Mouse (Mus musculus) hindbrain, postnatal 0 days (tissue): ENCODE results near the gene Atp1a3. TPM values are rescaled to one million over a fixed set of nuclear protein-coding genes. Genes with fewer than 3 reads are reported as not detected.

Experiments used
- ATAC-seq: fragments of 200-750 bp; cut with Nextera tagmentation; 2 replicates; pipeline ENCODE4 v1.8.0; 2017; ENCODE audit warnings: mild to moderate bottlenecking, moderate TSS enrichment, moderate library complexity
- DNase-seq: peaks from one replicate; pipeline ENCODE4 v3.0.0-alpha.2; 2015; ENCODE audit warnings: low spot score
- H3K27ac ChIP-seq: fragments of 300-500 bp; sonication (generic); 2 replicates; pipeline ENCODE4 v1.5.1; 2014; ENCODE audit warnings: mild to moderate bottlenecking
- H3K27me3 ChIP-seq: fragments of 300-500 bp; sonication (generic); 2 replicates; pipeline ENCODE4 v1.6.1; 2014; ENCODE audit warnings: low read length, mixed read lengths; ENCODE audit not compliant: insufficient read depth
- H3K36me3 ChIP-seq: fragments of 300-500 bp; sonication (generic); 2 replicates; pipeline ENCODE4 v1.6.1; 2014; ENCODE audit warnings: low read length, mixed read lengths; ENCODE audit not compliant: insufficient read depth
- H3K4me1 ChIP-seq: fragments of 300-500 bp; sonication (generic); 2 replicates; pipeline ENCODE4 v1.6.1; 2014; ENCODE audit warnings: antibody characterized with exemption, low read length, mixed read lengths; ENCODE audit not compliant: insufficient read depth
- H3K4me2 ChIP-seq: fragments of 300-500 bp; sonication (generic); 2 replicates; pipeline ENCODE4 v1.6.1; 2014; ENCODE audit warnings: low read depth, mild to moderate bottlenecking, low read length, moderate library complexity, mixed read lengths
- H3K4me3 ChIP-seq: fragments of 300-500 bp; sonication (generic); 2 replicates; pipeline ENCODE4 v1.5.1; 2014; ENCODE audit warnings: low read length
- H3K9ac ChIP-seq: fragments of 300-500 bp; sonication (generic); replicated peaks from 2 replicates; pipeline ENCODE4 v1.6.1; 2014; ENCODE audit warnings: mild to moderate bottlenecking, low read length, moderate library complexity, mixed read lengths
- H3K9me3 ChIP-seq: fragments of 300-500 bp; sonication (generic); 2 replicates; pipeline ENCODE4 v1.6.1; 2016; ENCODE audit warnings: low read length, mixed read lengths
- CTCF ChIP-seq: IDR thresholded peaks from 2 replicates; pipeline ENCODE4 v1.5.1; 2016; ENCODE audit warnings: antibody characterized with exemption, control low read depth, low read depth
- WGBS: fragments of 180-500 bp; shearing (Covaris S2); extraction: QIAGEN DNeasy Blood & Tissue Kit; methylation state at CpG from one replicate; pipeline ENCODE4 v1.1.7; 2014; 5-methylcytosine and 5-hydroxymethylcytosine counted together
- polyA plus RNA-seq: library from polyadenylated mRNA; unstranded; fragments of >200 nt; fragmentation: Nextera tagmentation; extraction: Ambion mirVana; gene quantifications from 2 replicates; pipeline ENCODE4 v1.2.1, GENCODE M21; 2015
- total RNA-seq: library from RNA; depleted of rRNA; stranded (reverse); fragments of >200 nt; gene quantifications from 2 replicates; pipeline ENCODE4 v1.2.3, GENCODE M21; 2014

The Atp1a3 gene
- total and polyA plus RNA-seq, 2 experiments from 2014 or later: 588 to 730 TPM

DNA sequence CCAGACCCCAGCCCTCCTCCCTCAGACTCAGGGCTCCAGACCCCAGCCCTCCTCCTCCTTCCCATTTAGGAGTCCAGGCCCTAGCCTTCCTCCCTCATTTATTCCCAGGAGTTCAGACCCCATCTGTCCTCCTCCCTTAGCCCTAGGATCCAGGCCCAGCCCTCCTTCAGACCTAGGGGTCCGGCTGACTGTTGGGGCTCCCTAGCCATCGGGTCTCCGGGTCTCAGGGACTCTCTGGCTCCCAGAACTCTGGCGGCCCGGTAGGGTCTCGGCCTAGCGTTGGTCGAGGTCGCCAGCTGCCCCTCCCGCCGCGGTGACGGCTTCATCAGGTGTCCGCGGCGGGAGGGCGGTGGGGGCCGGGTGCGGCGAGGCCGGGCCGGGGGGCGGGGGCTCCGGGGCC is 51.8 kb downstream of the Atp1a3 start:
- no peaks in the 10 kb centered on the region for H3K9me3 ChIP-seq
- H3K36me3 ChIP-seq: no peaks in the 10 kb centered on the region
- H3K4me2 ChIP-seq: peak overlapping the region; percentile 57
- ATAC-seq (no peak), DNase-seq (no peak)
- H3K9ac ChIP-seq: peak overlapping the region; percentile 40
- H3K27ac ChIP-seq: no peak overlapping the region
- H3K27me3 ChIP-seq: peaks cover 29% of the 10 kb centered on the region
- H3K4me1 ChIP-seq: 0 out of 2 replicates have a peak, but pooled peaks cover 3% of the 10 kb centered on the region
- no peak for TF ChIP-seq CTCF
- WGBS: 3% methylated on average over 24 of the region's 24 CpGs
- H3K4me3 ChIP-seq: peak overlapping the region; percentile 31

DNA sequence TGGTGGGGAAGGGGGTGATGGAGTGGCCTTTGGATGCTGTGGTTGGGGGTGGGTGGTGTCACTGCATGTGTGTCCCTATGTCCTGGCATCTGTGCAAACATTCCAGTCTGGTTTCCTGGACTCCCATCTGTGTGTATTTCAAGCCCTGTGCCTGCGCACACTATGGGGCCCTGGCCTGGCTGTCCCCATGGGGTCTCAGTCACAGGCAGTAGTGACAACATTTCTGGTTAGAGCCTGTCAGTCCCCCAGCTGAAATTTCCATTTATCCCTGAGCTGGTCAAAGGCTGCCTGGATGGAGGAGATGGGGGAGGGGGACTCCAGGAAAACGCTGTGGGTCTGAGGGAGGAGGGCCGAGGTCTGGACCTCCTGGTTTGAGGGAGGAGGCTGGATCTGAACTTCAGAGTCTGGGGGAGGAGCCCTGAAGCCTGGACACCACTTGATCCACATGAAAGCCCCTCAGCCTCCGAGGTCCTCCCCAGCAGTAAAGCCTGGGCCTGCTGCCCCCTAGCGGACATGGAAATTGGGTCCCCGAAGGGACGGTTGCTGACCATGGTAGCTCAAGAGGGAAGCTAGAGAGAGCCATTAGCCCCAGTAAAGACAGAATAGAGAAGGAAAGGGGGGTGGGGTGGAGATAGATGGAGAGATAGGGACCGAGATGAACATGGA is 55.7 kb downstream of the Atp1a3 start:
- no peak overlapping the region for H3K9ac ChIP-seq
- peaks cover 52% of the 10 kb centered on the region for H3K27me3 ChIP-seq
- peak; percentile 82 for DNase-seq
- no peaks in the 10 kb centered on the region for H3K36me3 ChIP-seq
- 2% methylated on average over 8 of the region's 8 CpGs for WGBS
- no peaks in the 10 kb centered on the region for H3K9me3 ChIP-seq
- no peak overlapping the region for H3K4me2 ChIP-seq
- H3K4me3 ChIP-seq: no peak overlapping the region
- ATAC-seq: peak; percentile 50
- peak; percentile 87 for TF ChIP-seq CTCF
- H3K4me1 ChIP-seq: 0 out of 2 replicates have a peak, but pooled peaks cover 3% of the 10 kb centered on the region
- no peak overlapping the region for H3K27ac ChIP-seq

DNA sequence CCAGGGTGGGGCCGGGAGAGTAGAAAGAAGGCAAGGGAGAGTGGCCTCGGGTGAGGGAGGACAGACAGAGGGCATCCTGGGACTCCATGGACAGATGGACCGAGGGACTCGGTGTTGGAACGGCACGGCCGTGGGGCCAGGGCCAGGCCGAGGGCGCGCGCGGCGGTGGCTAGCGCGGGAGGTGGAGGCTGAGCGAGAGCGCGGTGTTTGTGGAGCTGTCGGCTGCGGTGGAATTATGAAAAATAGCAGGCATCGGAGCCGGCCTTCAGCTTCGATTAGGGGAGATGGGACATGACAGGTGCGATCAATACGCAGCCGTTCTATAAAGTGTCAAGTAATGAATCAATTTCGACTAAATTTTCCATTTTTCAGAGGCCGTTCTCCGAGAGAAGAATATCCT is 57.0 kb downstream of the Atp1a3 start:
- peak overlapping the region; percentile 44 for H3K4me2 ChIP-seq
- no peak overlapping the region for H3K9ac ChIP-seq
- TF ChIP-seq CTCF: no peak
- peaks cover 64% of the 10 kb centered on the region for H3K27me3 ChIP-seq
- no peaks in the 10 kb centered on the region for H3K36me3 ChIP-seq
- no peak overlapping the region for H3K27ac ChIP-seq
- H3K9me3 ChIP-seq: no peaks in the 10 kb centered on the region
- DNase-seq (peak; percentile 39), ATAC-seq (no peak)
- 3% methylated on average over 24 of the region's 29 CpGs for WGBS
- H3K4me3 ChIP-seq: peak overlapping the region; percentile 15
- no peaks in the 10 kb centered on the region for H3K4me1 ChIP-seq

DNA sequence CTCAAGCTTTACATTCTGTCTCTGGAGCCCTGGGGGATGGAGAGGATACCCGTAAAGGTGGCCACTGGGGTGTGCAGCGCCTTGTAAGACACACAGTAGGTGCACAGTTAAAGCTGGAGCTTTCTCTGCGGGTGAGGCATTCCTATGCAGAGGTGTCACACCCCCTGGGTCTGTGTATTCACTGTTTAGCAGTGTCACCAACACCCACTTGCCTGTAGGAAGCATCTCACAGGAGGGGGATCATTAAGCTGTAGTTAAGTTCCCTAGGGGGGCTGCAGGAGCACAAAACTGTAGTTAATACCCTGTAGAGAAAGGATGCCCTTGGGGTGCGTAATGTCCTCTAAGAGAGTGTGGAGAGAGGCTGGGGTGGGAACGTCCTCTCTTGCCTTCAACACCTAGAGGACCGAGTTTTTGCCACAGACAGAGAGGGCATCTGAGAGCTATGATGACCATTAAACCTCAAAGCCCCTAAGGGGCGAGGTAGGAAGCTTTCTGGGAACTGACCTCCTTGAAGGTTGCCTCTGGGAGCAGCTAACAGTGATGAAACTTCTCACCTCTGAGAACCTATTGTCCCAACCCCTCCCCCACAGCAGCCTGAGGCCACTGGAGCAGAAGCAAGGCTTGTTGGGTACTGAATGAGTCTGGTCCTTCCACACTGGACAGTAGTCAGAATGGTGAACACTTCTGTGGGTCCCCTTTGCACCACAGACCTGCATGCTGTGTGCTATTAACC is 58.3 kb downstream of the Atp1a3 start:
- no peak overlapping the region for H3K4me2 ChIP-seq
- no peak overlapping the region for H3K27ac ChIP-seq
- H3K9ac ChIP-seq: no peak overlapping the region
- DNase-seq: no peak
- H3K4me1 ChIP-seq: no peaks in the 10 kb centered on the region
- no peak for ATAC-seq
- 6% methylated on average over 7 of the region's 7 CpGs for WGBS
- H3K4me3 ChIP-seq: no peak overlapping the region
- no peaks in the 10 kb centered on the region for H3K36me3 ChIP-seq
- no peak for TF ChIP-seq CTCF
- no peaks in the 10 kb centered on the region for H3K9me3 ChIP-seq
- peaks cover 76% of the 10 kb centered on the region for H3K27me3 ChIP-seq

DNA sequence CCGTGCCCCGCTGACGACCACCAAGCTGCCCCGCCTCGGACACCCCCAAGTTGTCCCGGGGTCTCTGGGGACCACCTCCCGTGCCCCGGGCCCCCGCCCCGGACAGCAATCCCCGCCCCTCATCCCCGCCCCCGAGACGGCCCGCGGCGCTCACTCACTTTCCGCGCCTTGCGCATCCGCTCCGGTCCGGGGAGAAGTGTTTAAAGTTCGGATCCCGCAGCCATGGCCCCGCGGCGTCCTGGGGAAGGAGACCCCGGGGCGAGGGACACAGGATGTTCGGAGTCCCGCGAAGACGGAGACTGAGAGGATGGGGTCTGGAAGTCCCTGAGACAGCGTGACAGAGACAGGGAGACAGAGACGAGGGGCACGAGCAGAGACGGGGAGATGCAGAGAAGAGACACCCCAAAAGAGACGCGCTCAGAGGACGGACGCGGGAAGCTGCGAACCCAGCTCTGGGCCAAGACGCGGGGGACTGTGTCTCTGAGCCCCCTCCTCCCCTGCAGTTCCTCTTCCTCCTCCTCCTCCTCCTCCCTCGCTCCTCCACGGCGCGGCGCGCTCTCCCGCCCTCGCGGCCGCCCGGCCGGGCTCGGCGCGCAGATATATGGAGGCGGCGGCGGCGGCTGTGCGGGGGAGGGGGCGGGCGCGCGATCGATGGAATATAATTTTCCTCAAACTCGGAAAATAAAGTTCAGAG is 61.4 kb downstream of the Atp1a3 start, which contains the start of gene Gm4881:
Gm4881 (minus strand) TSS at position 238 of the 694 bp plus-strand sequence.
- Histone ChIP-seq H3K4me1 (no peaks in the 10 kb centered on the region), H3K36me3 (no peaks in the 10 kb centered on the region), H3K9ac (no peak within 1 kb of the TSS), H3K4me2 (peak within 1 kb of the TSS; percentile 69), H3K27me3 (peaks cover 74% of the 10 kb centered on the region), H3K9me3 (no peaks in the 10 kb centered on the region), H3K4me3 (peak within 1 kb of the TSS; percentile 43), H3K27ac (no peak within 1 kb of the TSS)
- WGBS: under 1% methylated on average over 56 of the region's 72 CpGs
- DNase-seq (no peak), ATAC-seq (no peak)
- TF ChIP-seq CTCF: no peak

DNA sequence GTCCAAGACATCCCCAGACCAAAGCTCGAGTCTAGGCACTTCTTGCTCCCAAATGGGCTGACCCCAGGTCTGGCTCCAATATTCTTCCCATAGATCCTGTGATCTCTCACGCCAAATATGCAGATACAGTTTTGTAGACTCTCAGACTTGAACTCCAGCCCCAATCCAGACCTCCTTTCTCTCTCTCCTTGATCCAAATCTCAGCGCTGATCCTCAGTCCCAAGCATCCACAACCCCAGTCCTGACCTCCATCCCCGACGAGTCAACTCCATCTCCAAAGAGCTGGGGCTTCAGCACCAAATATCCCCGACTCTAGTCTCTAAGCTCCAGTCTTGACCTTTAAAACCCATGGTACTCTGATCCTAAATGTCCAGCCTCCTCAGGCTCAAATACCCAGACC is 62.1 kb downstream of the Atp1a3 start:
- no peak for TF ChIP-seq CTCF
- Histone ChIP-seq H3K4me1 (no peaks in the 10 kb centered on the region), H3K9ac (no peak overlapping the region), H3K27ac (no peak overlapping the region), H3K4me2 (0 out of 2 replicates have a peak overlapping the region, but pooled peaks have one; percentile 69), H3K4me3 (no peak overlapping the region), H3K27me3 (peaks cover 70% of the 10 kb centered on the region), H3K9me3 (no peaks in the 10 kb centered on the region), H3K36me3 (no peaks in the 10 kb centered on the region)
- ATAC-seq (no peak), DNase-seq (no peak)
- 10% methylated on average over 6 of the region's 6 CpGs for WGBS
